Mouse (Mus musculus): ENCODE measurements around the gene Sst.

DNA sequence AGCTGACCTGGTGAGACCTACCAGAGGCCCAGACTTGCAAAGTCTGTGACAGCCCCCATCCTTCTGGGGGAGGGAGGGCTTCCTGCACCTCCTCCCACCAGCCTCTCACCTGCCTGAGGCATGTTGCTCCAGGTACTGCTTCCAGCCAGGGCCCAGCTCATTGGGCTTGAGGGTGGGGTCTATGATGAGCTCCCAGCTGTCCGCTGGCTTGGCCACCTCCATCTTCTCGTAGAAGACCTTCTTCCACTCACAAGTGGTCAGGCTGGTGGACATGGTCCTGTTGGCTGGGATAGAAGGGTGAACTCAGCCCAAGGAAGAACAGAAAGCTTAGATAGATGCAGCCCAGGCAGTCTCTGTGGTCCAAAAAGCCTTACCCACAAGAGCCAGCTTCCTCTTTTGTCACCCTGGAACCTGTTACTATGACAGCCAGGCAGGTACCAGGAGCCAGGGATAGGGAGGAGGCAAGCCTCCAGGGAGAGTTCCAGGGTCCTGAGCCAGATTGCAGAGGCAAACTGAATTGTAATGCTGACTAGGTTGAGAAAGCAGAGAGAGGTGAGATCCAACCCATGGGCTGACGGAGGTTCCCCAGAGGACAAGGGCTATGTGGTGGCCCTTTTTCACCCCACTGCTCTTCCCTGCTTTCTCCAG lies 39.8 kb upstream of the Sst start:
- no peak for TF ChIP-seq EP300 (IDR thresholded peaks at IDR 0.05; ENCODE audit: insufficient read depth, low read depth, low read length)
- no peak for TF ChIP-seq CTCF (IDR thresholded peaks at IDR 0.05)

Data from heart, adult 2 months (tissue).